Mouse (Mus musculus): ENCODE measurements at regions not wholly inside any gene's neighbourhood (a gene's known extent, or its start where the extent isn't known, plus 50 kb on each side); places are given as distances from the start of the nearest gene placed in this dataset.

GRCm38 (mm10) chr15:31805522-31805921 lies 203.9 kb downstream of the Fam173b start:
- no peaks in the 10 kb centered on the region for H3K27me3 ChIP-seq (replicated peaks; ENCODE audit: control insufficient read depth, insufficient read depth, low read length)
- H3K4me2 ChIP-seq (ENCODE audit: low read length) = no peak overlapping the region
- H3K4me1 ChIP-seq (ENCODE audit: control insufficient read depth, insufficient read depth, low read depth, low read length) = no peaks in the 10 kb centered on the region
- 55% methylated on average over 3 of the region's 3 CpGs for WGBS
- H3K36me3 ChIP-seq (ENCODE audit: control insufficient read depth, insufficient read depth, low read length) = no peaks in the 10 kb centered on the region
- no peak overlapping the region for H3K9ac ChIP-seq (ENCODE audit: low read depth, low read length)
- no peaks in the 10 kb centered on the region for H3K9me3 ChIP-seq (ENCODE audit: control insufficient read depth, low read length)
- no peak overlapping the region for H3K4me3 ChIP-seq (ENCODE audit: low read length)
- H3K27ac ChIP-seq (ENCODE audit: low read depth, low read length) = no peak overlapping the region
- ATAC-seq = no peak

- 83% methylated on average over 5 of the region's 5 CpGs for WGBS
- no peak for ATAC-seq
These were observed 213.9 kb downstream of the Fam173b start for GRCm38 (mm10) chr15:31815551-31815950.

DNA sequence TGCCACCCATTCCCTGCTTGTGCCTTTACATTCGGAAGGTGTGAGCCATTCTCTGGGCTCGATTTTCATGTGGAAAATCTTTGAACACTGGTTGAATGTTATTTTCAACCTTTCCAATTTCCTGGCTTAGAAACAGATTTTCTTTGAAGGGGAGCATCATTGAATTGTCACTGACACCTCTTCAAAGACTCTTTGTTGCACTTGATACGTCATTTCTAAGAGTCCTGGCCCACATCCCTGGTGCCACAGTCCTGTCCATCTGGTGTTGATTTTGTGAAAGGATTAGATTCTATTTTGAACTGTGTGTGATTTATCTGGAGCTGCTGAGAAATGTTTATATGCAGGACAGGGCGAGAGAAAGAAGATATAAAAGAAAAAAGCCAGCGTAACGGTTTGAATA lies 217.6 kb downstream of the Fam173b start:
- ATAC-seq = no peak
- no peaks in the 10 kb centered on the region for H3K36me3 ChIP-seq (ENCODE audit: control insufficient read depth, insufficient read depth, low read length)
- H3K4me1 ChIP-seq (ENCODE audit: control insufficient read depth, insufficient read depth, low read depth, low read length) = no peaks in the 10 kb centered on the region
- WGBS = 64% methylated on average over 6 of the region's 6 CpGs
- H3K9ac ChIP-seq (ENCODE audit: low read depth, low read length) = no peak overlapping the region
- H3K27me3 ChIP-seq (replicated peaks; ENCODE audit: control insufficient read depth, insufficient read depth, low read length) = no peaks in the 10 kb centered on the region
- no peak overlapping the region for H3K27ac ChIP-seq (ENCODE audit: low read depth, low read length)
- H3K4me3 ChIP-seq (ENCODE audit: low read length) = no peak overlapping the region
- no peak overlapping the region for H3K4me2 ChIP-seq (ENCODE audit: low read length)
- no peaks in the 10 kb centered on the region for H3K9me3 ChIP-seq (ENCODE audit: control insufficient read depth, low read length)

More at GRCm38 (mm10) chr15:31815551-31815950, 213.9 kb downstream of the Fam173b start:
- H3K9ac ChIP-seq (ENCODE audit: low read depth, low read length) = no peak overlapping the region
- no peak overlapping the region for H3K4me3 ChIP-seq (ENCODE audit: low read length)
- H3K36me3 ChIP-seq (ENCODE audit: control insufficient read depth, insufficient read depth, low read length) = no peaks in the 10 kb centered on the region
- no peak overlapping the region for H3K27ac ChIP-seq (ENCODE audit: low read depth, low read length)
- H3K4me1 ChIP-seq (ENCODE audit: control insufficient read depth, insufficient read depth, low read depth, low read length) = no peaks in the 10 kb centered on the region
- no peaks in the 10 kb centered on the region for H3K27me3 ChIP-seq (replicated peaks; ENCODE audit: control insufficient read depth, insufficient read depth, low read length)
- no peaks in the 10 kb centered on the region for H3K9me3 ChIP-seq (ENCODE audit: control insufficient read depth, low read length)
- H3K4me2 ChIP-seq (ENCODE audit: low read length) = no peak overlapping the region

- H3K4me2 ChIP-seq (ENCODE audit: low read length) = no peak overlapping the region
- H3K36me3 ChIP-seq (ENCODE audit: control insufficient read depth, insufficient read depth, low read length) = no peaks in the 10 kb centered on the region
- H3K9me3 ChIP-seq (ENCODE audit: control insufficient read depth, low read length) = peaks cover 2% of the 10 kb centered on the region; the same call in 1 of the 2 replicates
- no peak for ATAC-seq
- WGBS = 94% methylated on average over 6 of the region's 6 CpGs
- H3K27me3 ChIP-seq (replicated peaks; ENCODE audit: control insufficient read depth, insufficient read depth, low read length) = no peaks in the 10 kb centered on the region
- H3K4me3 ChIP-seq (ENCODE audit: low read length) = no peak overlapping the region
- no peak overlapping the region for H3K27ac ChIP-seq (ENCODE audit: low read depth, low read length)
- no peak overlapping the region for H3K9ac ChIP-seq (ENCODE audit: low read depth, low read length)
- no peaks in the 10 kb centered on the region for H3K4me1 ChIP-seq (ENCODE audit: control insufficient read depth, insufficient read depth, low read depth, low read length)
These were observed 225.6 kb downstream of the Fam173b start for GRCm38 (mm10) chr15:31827219-31827618.

- Histone ChIP-seq H3K27ac (ENCODE audit: low read depth, low read length) (no peak overlapping the region), H3K4me1 (ENCODE audit: control insufficient read depth, insufficient read depth, low read depth, low read length) (no peaks in the 10 kb centered on the region), H3K4me2 (ENCODE audit: low read length) (no peak overlapping the region), H3K36me3 (ENCODE audit: control insufficient read depth, insufficient read depth, low read length) (no peaks in the 10 kb centered on the region), H3K9ac (ENCODE audit: low read depth, low read length) (no peak overlapping the region), H3K4me3 (ENCODE audit: low read length) (no peak overlapping the region), H3K27me3 (replicated peaks; ENCODE audit: control insufficient read depth, insufficient read depth, low read length) (no peaks in the 10 kb centered on the region), H3K9me3 (ENCODE audit: control insufficient read depth, low read length) (no peaks in the 10 kb centered on the region)
- WGBS = 91% methylated on average over 1 of the region's 1 CpGs
- no peak for ATAC-seq
These were observed 239.9 kb downstream of the Fam173b start for GRCm38 (mm10) chr15:31841519-31841918.

DNA sequence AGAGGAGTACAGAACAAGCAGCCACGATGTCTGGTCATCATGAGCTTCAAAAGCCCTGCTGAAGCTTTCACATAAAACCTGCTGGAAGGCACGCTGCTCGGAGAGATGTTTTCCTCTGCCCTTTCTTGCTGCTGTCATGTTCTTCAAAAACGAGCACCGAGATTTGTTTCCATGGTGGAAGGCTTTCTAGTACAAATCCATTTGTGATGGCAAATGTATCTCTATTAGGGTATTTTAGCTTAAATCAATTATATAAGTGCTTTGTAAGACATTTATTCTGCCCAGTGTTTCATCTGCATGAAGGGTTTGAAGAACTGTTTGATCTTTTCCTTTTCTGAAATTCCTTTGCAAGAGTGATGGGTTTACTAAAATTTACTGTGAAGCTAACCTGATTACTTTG lies 253.1 kb downstream of the Fam173b start:
- Histone ChIP-seq H3K9me3 (ENCODE audit: control insufficient read depth, low read length) (no peaks in the 10 kb centered on the region), H3K4me2 (ENCODE audit: low read length) (no peak overlapping the region), H3K4me3 (ENCODE audit: low read length) (no peak overlapping the region), H3K4me1 (ENCODE audit: control insufficient read depth, insufficient read depth, low read depth, low read length) (no peaks in the 10 kb centered on the region), H3K27me3 (replicated peaks; ENCODE audit: control insufficient read depth, insufficient read depth, low read length) (no peaks in the 10 kb centered on the region), H3K36me3 (ENCODE audit: control insufficient read depth, insufficient read depth, low read length) (no peaks in the 10 kb centered on the region), H3K9ac (ENCODE audit: low read depth, low read length) (no peak overlapping the region), H3K27ac (ENCODE audit: low read depth, low read length) (no peak overlapping the region)
- no peak for ATAC-seq
- 68% methylated on average over 5 of the region's 5 CpGs for WGBS

DNA sequence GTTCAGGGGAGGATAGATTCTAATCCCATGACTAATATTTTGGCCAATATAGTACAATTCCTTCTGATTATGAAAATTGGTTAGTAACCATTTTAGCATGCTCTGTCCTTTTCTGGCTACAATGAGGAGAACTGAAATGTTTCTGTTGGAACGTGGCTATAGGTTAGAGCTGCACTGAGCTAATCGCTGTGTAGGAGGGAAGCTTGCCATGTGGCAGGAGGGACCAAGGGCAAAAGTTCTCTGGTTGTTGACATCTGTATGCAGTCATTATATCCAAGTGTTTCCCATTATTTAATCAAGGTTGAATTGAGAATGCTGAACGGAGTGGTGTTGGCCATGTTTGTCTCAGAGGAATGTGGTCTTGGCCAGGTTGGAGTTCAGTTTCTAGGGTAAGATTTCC lies 253.5 kb downstream of the Fam173b start:
- no peaks in the 10 kb centered on the region for H3K9me3 ChIP-seq (ENCODE audit: control insufficient read depth, low read length)
- H3K9ac ChIP-seq (ENCODE audit: low read depth, low read length) = no peak overlapping the region
- H3K27me3 ChIP-seq (replicated peaks; ENCODE audit: control insufficient read depth, insufficient read depth, low read length) = no peaks in the 10 kb centered on the region
- H3K36me3 ChIP-seq (ENCODE audit: control insufficient read depth, insufficient read depth, low read length) = no peaks in the 10 kb centered on the region
- WGBS = 74% methylated on average over 3 of the region's 3 CpGs
- H3K4me2 ChIP-seq (ENCODE audit: low read length) = no peak overlapping the region
- no peak for ATAC-seq
- no peak overlapping the region for H3K4me3 ChIP-seq (ENCODE audit: low read length)
- no peak overlapping the region for H3K27ac ChIP-seq (ENCODE audit: low read depth, low read length)
- H3K4me1 ChIP-seq (ENCODE audit: control insufficient read depth, insufficient read depth, low read depth, low read length) = no peaks in the 10 kb centered on the region

GRCm38 (mm10) chr15:31869100-31869499 lies 267.4 kb downstream of the Fam173b start:
- no peaks in the 10 kb centered on the region for H3K36me3 ChIP-seq (ENCODE audit: control insufficient read depth, insufficient read depth, low read length)
- no peaks in the 10 kb centered on the region for H3K27me3 ChIP-seq (replicated peaks; ENCODE audit: control insufficient read depth, insufficient read depth, low read length)
- no peak overlapping the region for H3K9ac ChIP-seq (ENCODE audit: low read depth, low read length)
- peaks cover 3% of the 10 kb centered on the region; the same call in 1 of the 2 replicates for H3K4me1 ChIP-seq (ENCODE audit: control insufficient read depth, insufficient read depth, low read depth, low read length)
- WGBS = 82% methylated on average over 3 of the region's 3 CpGs
- H3K27ac ChIP-seq (ENCODE audit: low read depth, low read length) = no peak overlapping the region
- H3K9me3 ChIP-seq (ENCODE audit: control insufficient read depth, low read length) = no peaks in the 10 kb centered on the region
- ATAC-seq = no peak
- H3K4me2 ChIP-seq (ENCODE audit: low read length) = no peak overlapping the region
- no peak overlapping the region for H3K4me3 ChIP-seq (ENCODE audit: low read length)

- Histone ChIP-seq H3K4me2 (ENCODE audit: low read length) (no peak overlapping the region), H3K9me3 (ENCODE audit: control insufficient read depth, low read length) (no peaks in the 10 kb centered on the region), H3K36me3 (ENCODE audit: control insufficient read depth, insufficient read depth, low read length) (no peaks in the 10 kb centered on the region), H3K4me1 (ENCODE audit: control insufficient read depth, insufficient read depth, low read depth, low read length) (peaks cover 3% of the 10 kb centered on the region; the same call in 1 of the 2 replicates), H3K27me3 (replicated peaks; ENCODE audit: control insufficient read depth, insufficient read depth, low read length) (no peaks in the 10 kb centered on the region), H3K4me3 (ENCODE audit: low read length) (no peak overlapping the region), H3K27ac (ENCODE audit: low read depth, low read length) (no peak overlapping the region), H3K9ac (ENCODE audit: low read depth, low read length) (no peak overlapping the region)
- ATAC-seq = peak; percentile 24; the same call in 1 of the 2 replicates
- WGBS = 50% methylated on average over 14 of the region's 14 CpGs
These were observed 268.2 kb downstream of the Fam173b start for GRCm38 (mm10) chr15:31869673-31870417.

Measured in hindbrain, embryonic 16.5 days (tissue).